Mouse (Mus musculus) urinary bladder, postnatal 14 days (tissue): ENCODE data around the gene Serpind1.

Experiments used
- DNase-seq: peaks from one replicate; pipeline ENCODE4 v3.0.0; 2021; ENCODE audit warnings: low spot score

Serpind1 gene

GRCm38 (mm10) chr16:17331116-17331515 lies at the start of gene Serpind1:
Serpind1 (plus strand) TSS chr16:17331371.
- no peak for DNase-seq

- DNase-seq: no peak
These were observed 48.0 kb upstream of the Serpind1 start for GRCm38 (mm10) chr16:17283151-17283550.

- DNase-seq: no peak
These were observed 44.1 kb upstream of the Serpind1 start for GRCm38 (mm10) chr16:17287103-17287502.

- no peak for DNase-seq
These were observed 40.2 kb upstream of the Serpind1 start for GRCm38 (mm10) chr16:17291016-17291415.

GRCm38 (mm10) chr16:17292751-17293150 lies 38.4 kb upstream of the Serpind1 start:
- DNase-seq: peak; percentile 78

GRCm38 (mm10) chr16:17300818-17301217 lies 30.4 kb upstream of the Serpind1 start:
- no peak for DNase-seq

GRCm38 (mm10) chr16:17303521-17304245 lies 27.5 kb upstream of the Serpind1 start:
- no peak for DNase-seq

- no peak for DNase-seq
These were observed 23.7 kb upstream of the Serpind1 start for GRCm38 (mm10) chr16:17307461-17307860.

GRCm38 (mm10) chr16:17309036-17309435 lies 22.1 kb upstream of the Serpind1 start:
- no peak for DNase-seq

- no peak for DNase-seq
These were observed 18.6 kb upstream of the Serpind1 start for GRCm38 (mm10) chr16:17312531-17312930.

- DNase-seq: no peak
These were observed 14.6 kb upstream of the Serpind1 start for GRCm38 (mm10) chr16:17316554-17316953.

- peak; percentile 10 for DNase-seq
These were observed 9.7 kb upstream of the Serpind1 start for GRCm38 (mm10) chr16:17321481-17321880.

GRCm38 (mm10) chr16:17324745-17325144 lies 6.4 kb upstream of the Serpind1 start:
- no peak for DNase-seq

- DNase-seq: no peak
These were observed 5.1 kb upstream of the Serpind1 start for GRCm38 (mm10) chr16:17326064-17326463.

- no peak for DNase-seq
These were observed 1.2 kb upstream of the Serpind1 start for GRCm38 (mm10) chr16:17329848-17330570.

GRCm38 (mm10) chr16:17331855-17332254 lies 684 bp downstream of the Serpind1 start:
- no peak for DNase-seq

- no peak for DNase-seq
These were observed 3.4 kb downstream of the Serpind1 start for GRCm38 (mm10) chr16:17334574-17334973.

GRCm38 (mm10) chr16:17336089-17336488 lies 4.9 kb downstream of the Serpind1 start:
- DNase-seq: peak; percentile 6

- DNase-seq: no peak
These were observed 8.5 kb downstream of the Serpind1 start for GRCm38 (mm10) chr16:17339701-17340100.

- DNase-seq: no peak
These were observed 9.5 kb downstream of the Serpind1 start for GRCm38 (mm10) chr16:17340705-17341104.

- no peak for DNase-seq
These were observed 10.7 kb downstream of the Serpind1 start for GRCm38 (mm10) chr16:17341847-17342246.

GRCm38 (mm10) chr16:17345141-17345812 lies 14.1 kb downstream of the Serpind1 start:
- no peak for DNase-seq

GRCm38 (mm10) chr16:17345813-17346155 lies 14.6 kb downstream of the Serpind1 start:
- DNase-seq: no peak
